ENCODE assay signal across 25 mouse cellular contexts in genomic region chr5:80659530-80659929, GRCm38 (mm10).
DNase-seq lines count a peak whose midpoint lies in the region; ATAC-seq and TF ChIP-seq lines count a peak whose summit lies in the region.
"Had no signal": no experiment of that assay in that cellular context is flagged by ENCODE, and none has a peak within 500 bp of the region (broad histone marks: within the 10 kb centered on the region; RNA-seq: fewer than 3 reads in every experiment).

No protein-coding gene starts in this region.

- H3K27me3 ChIP-seq in intestine, embryonic 14.5 days (replicated peaks; ENCODE audit: control insufficient read depth, insufficient read depth, low read length): no peaks in the 10 kb centered on the region
- no peaks in the 10 kb centered on the region for H3K27me3 ChIP-seq in intestine, postnatal 0 days (replicated peaks; ENCODE audit: control insufficient read depth, insufficient read depth, low read length)
- no peaks in the 10 kb centered on the region for H3K27me3 ChIP-seq in lung, embryonic 16.5 days (ENCODE audit: control insufficient read depth, insufficient read depth, low read depth, low read length)
- no peaks in the 10 kb centered on the region for H3K27me3 ChIP-seq in intestine, embryonic 15.5 days (replicated peaks)
- H3K27me3 ChIP-seq in stomach, embryonic 16.5 days (ENCODE audit: control insufficient read depth, insufficient read depth, low read length): no peaks in the 10 kb centered on the region
- H3K27me3 ChIP-seq: embryonic facial prominence, embryonic 15.5 days; heart, embryonic 12.5 days; limb, embryonic 13.5 days; liver, embryonic 13.5 days; midbrain, embryonic 15.5 days; neural tube, embryonic 12.5 days had no signal

- ATAC-seq in intestine, embryonic 14.5 days (replicated peaks; ENCODE audit: low FRiP score, low TSS enrichment, low read depth): no peak
- no peak for ATAC-seq in intestine, postnatal 0 days
- peak; percentile 87 for ATAC-seq in lung, embryonic 16.5 days (ENCODE audit: low read depth)
- ATAC-seq in intestine, embryonic 15.5 days: 0 out of 2 replicates have a peak, but pooled peaks have one; percentile 63
- peak; percentile 69; the same call in 1 of the 2 replicates for ATAC-seq in stomach, embryonic 16.5 days (ENCODE audit: insufficient read depth, low FRiP score)
- ATAC-seq: hindbrain, postnatal 0 days; midbrain, embryonic 15.5 days had no signal

- H3K4me3 ChIP-seq in intestine, embryonic 14.5 days (ENCODE audit: low read depth, low read length): no peak overlapping the region
- H3K4me3 ChIP-seq in intestine, postnatal 0 days (ENCODE audit: low read depth, low read length): no peak overlapping the region
- H3K4me3 ChIP-seq in lung, embryonic 16.5 days (ENCODE audit: low read length): no peak overlapping the region
- no peak overlapping the region for H3K4me3 ChIP-seq in intestine, embryonic 15.5 days (replicated peaks)
- H3K4me3 ChIP-seq in stomach, embryonic 16.5 days (replicated peaks; ENCODE audit: low read length): no peak overlapping the region
- H3K4me3 ChIP-seq: embryonic facial prominence, embryonic 15.5 days; heart, embryonic 12.5 days; hindbrain, embryonic 10.5 days; limb, embryonic 13.5 days; liver, embryonic 13.5 days; midbrain, embryonic 15.5 days; neural tube, embryonic 12.5 days had no signal

- 24% methylated on average over 3 of the region's 3 CpGs for WGBS in intestine, embryonic 14.5 days
- WGBS in intestine, postnatal 0 days: 49% methylated on average over 3 of the region's 3 CpGs
- 28% methylated on average over 3 of the region's 3 CpGs for WGBS in lung, embryonic 16.5 days
- WGBS in intestine, embryonic 15.5 days: 27% methylated on average over 3 of the region's 3 CpGs
- 22% methylated on average over 3 of the region's 3 CpGs for WGBS in stomach, embryonic 16.5 days

- no peak for TF ChIP-seq CTCF in intestine, postnatal 0 days (IDR thresholded peaks at IDR 0.05; ENCODE audit: low read depth)

- H3K4me2 ChIP-seq in intestine, embryonic 14.5 days (ENCODE audit: low read length): peak overlapping the region; percentile 1; the same call in 1 of the 2 replicates
- no peak overlapping the region for H3K4me2 ChIP-seq in intestine, postnatal 0 days (replicated peaks; ENCODE audit: low read depth)
- H3K4me2 ChIP-seq in lung, embryonic 16.5 days (ENCODE audit: low read depth, low read length): no peak overlapping the region
- no peak overlapping the region for H3K4me2 ChIP-seq in intestine, embryonic 15.5 days (replicated peaks)
- peak overlapping the region; percentile 29; the same call in 1 of the 2 replicates for H3K4me2 ChIP-seq in stomach, embryonic 16.5 days (ENCODE audit: low read depth, low read length)
- H3K4me2 ChIP-seq: embryonic facial prominence, embryonic 15.5 days; heart, embryonic 12.5 days; limb, embryonic 13.5 days; liver, embryonic 13.5 days; midbrain, embryonic 15.5 days; neural tube, embryonic 12.5 days had no signal

- no peak for DNase-seq in intestine, embryonic 14.5 days (ENCODE audit: low spot score)
- DNase-seq in lung, postnatal 25 days (ENCODE audit: low spot score): no peak
- DNase-seq in spleen, postnatal 4 days (ENCODE audit: low spot score in 2 of 2): no peak
- DNase-seq: adrenal gland, postnatal 10 days; cerebellum, adult 8-10 months; cerebellum, postnatal 36 days; gastrocnemius, postnatal 25 days; heart, adult 18-20 months; kidney, adult 2 months; kidney, postnatal 25 days; liver, embryonic 13.5 days; right cerebral cortex, postnatal 25 days; spleen, adult 18-20 months had no signal

- H3K36me3 ChIP-seq in intestine, embryonic 14.5 days (ENCODE audit: control insufficient read depth, insufficient read depth, low read length): no peaks in the 10 kb centered on the region
- H3K36me3 ChIP-seq in intestine, postnatal 0 days (ENCODE audit: control insufficient read depth, insufficient read depth): no peaks in the 10 kb centered on the region
- H3K36me3 ChIP-seq in lung, embryonic 16.5 days (ENCODE audit: control insufficient read depth, insufficient read depth, low read length): no peaks in the 10 kb centered on the region
- no peaks in the 10 kb centered on the region for H3K36me3 ChIP-seq in intestine, embryonic 15.5 days
- H3K36me3 ChIP-seq in stomach, embryonic 16.5 days (ENCODE audit: control insufficient read depth, insufficient read depth, low read length): no peaks in the 10 kb centered on the region
- H3K36me3 ChIP-seq: embryonic facial prominence, embryonic 15.5 days; heart, embryonic 12.5 days; hindbrain, embryonic 10.5 days; limb, embryonic 13.5 days; liver, embryonic 13.5 days; midbrain, embryonic 15.5 days; neural tube, embryonic 12.5 days had no signal

- 0 out of 2 replicates have a peak, but pooled peaks cover 6% of the 10 kb centered on the region for H3K4me1 ChIP-seq in intestine, embryonic 14.5 days (replicated peaks; ENCODE audit: control insufficient read depth, insufficient read depth, low read length)
- H3K4me1 ChIP-seq in intestine, postnatal 0 days (replicated peaks; ENCODE audit: control insufficient read depth, insufficient read depth, low read length): no peaks in the 10 kb centered on the region
- H3K4me1 ChIP-seq in lung, embryonic 16.5 days (replicated peaks; ENCODE audit: control insufficient read depth, insufficient read depth, low read length): no peaks in the 10 kb centered on the region; the same call in 1 of the 2 replicates
- H3K4me1 ChIP-seq in intestine, embryonic 15.5 days (replicated peaks): no peaks in the 10 kb centered on the region
- H3K4me1 ChIP-seq in stomach, embryonic 16.5 days (ENCODE audit: control insufficient read depth, insufficient read depth, low read length): no peaks in the 10 kb centered on the region
- H3K4me1 ChIP-seq: embryonic facial prominence, embryonic 15.5 days; heart, embryonic 12.5 days; hindbrain, embryonic 10.5 days; limb, embryonic 13.5 days; liver, embryonic 13.5 days; midbrain, embryonic 15.5 days; neural tube, embryonic 12.5 days had no signal

- no peaks in the 10 kb centered on the region for H3K9me3 ChIP-seq in intestine, embryonic 14.5 days (ENCODE audit: control insufficient read depth, low read length)
- no peaks in the 10 kb centered on the region for H3K9me3 ChIP-seq in intestine, postnatal 0 days (ENCODE audit: control insufficient read depth)
- H3K9me3 ChIP-seq in lung, embryonic 16.5 days (ENCODE audit: control insufficient read depth, low read length): no peaks in the 10 kb centered on the region
- H3K9me3 ChIP-seq in intestine, embryonic 15.5 days: no peaks in the 10 kb centered on the region
- no peaks in the 10 kb centered on the region for H3K9me3 ChIP-seq in stomach, embryonic 16.5 days (replicated peaks; ENCODE audit: control insufficient read depth, low read length)
- H3K9me3 ChIP-seq: embryonic facial prominence, embryonic 15.5 days; heart, embryonic 12.5 days; hindbrain, embryonic 10.5 days; limb, embryonic 13.5 days; liver, embryonic 13.5 days; midbrain, embryonic 15.5 days; neural tube, embryonic 12.5 days had no signal

- H3K9ac ChIP-seq in intestine, embryonic 14.5 days (ENCODE audit: low read length): no peak overlapping the region
- no peak overlapping the region for H3K9ac ChIP-seq in intestine, postnatal 0 days (ENCODE audit: low read depth, low read length)
- H3K9ac ChIP-seq in lung, embryonic 16.5 days (ENCODE audit: low read length): no peak overlapping the region
- H3K9ac ChIP-seq in intestine, embryonic 15.5 days: no peak overlapping the region
- H3K9ac ChIP-seq in stomach, embryonic 16.5 days (ENCODE audit: low read length): no peak overlapping the region
- H3K9ac ChIP-seq: embryonic facial prominence, embryonic 15.5 days; heart, embryonic 12.5 days; limb, embryonic 13.5 days; liver, embryonic 13.5 days; midbrain, embryonic 15.5 days; neural tube, embryonic 12.5 days had no signal

- 0 out of 2 replicates have a peak overlapping the region, but pooled peaks have one; percentile 16 for H3K27ac ChIP-seq in intestine, embryonic 14.5 days (ENCODE audit: low read depth)
- H3K27ac ChIP-seq in intestine, postnatal 0 days (ENCODE audit: low read depth, low read length): no peak overlapping the region
- no peak overlapping the region for H3K27ac ChIP-seq in lung, embryonic 16.5 days (ENCODE audit: low read length)
- no peak overlapping the region for H3K27ac ChIP-seq in intestine, embryonic 15.5 days
- H3K27ac ChIP-seq in stomach, embryonic 16.5 days (ENCODE audit: low read length): no peak overlapping the region
- H3K27ac ChIP-seq: embryonic facial prominence, embryonic 15.5 days; hindbrain, embryonic 10.5 days; hindbrain, postnatal 0 days; limb, embryonic 13.5 days; liver, embryonic 13.5 days; macrophage; midbrain, embryonic 15.5 days; neural tube, embryonic 12.5 days had no signal

Comparison
In these comparisons a context has a peak if more than half of its experiments do, and no peak if none do; other contexts are left out.
1. ATAC-seq: peak in lung, embryonic 16.5 days (single experiment), intestine, embryonic 15.5 days (single experiment) and stomach, embryonic 16.5 days (single experiment); none in intestine, embryonic 14.5 days (single experiment) and intestine, postnatal 0 days (single experiment).
2. H3K4me2 ChIP-seq: peak in intestine, embryonic 14.5 days (single experiment) and stomach, embryonic 16.5 days (single experiment); none in intestine, postnatal 0 days (single experiment), lung, embryonic 16.5 days (single experiment) and intestine, embryonic 15.5 days (single experiment).